Mouse (Mus musculus): Measurements from ENCODE around the gene Zfp1.
A peak's percentile ranks its signal among the peaks of the same experiment; 100 is the strongest.

The Zfp1 gene

DNA sequence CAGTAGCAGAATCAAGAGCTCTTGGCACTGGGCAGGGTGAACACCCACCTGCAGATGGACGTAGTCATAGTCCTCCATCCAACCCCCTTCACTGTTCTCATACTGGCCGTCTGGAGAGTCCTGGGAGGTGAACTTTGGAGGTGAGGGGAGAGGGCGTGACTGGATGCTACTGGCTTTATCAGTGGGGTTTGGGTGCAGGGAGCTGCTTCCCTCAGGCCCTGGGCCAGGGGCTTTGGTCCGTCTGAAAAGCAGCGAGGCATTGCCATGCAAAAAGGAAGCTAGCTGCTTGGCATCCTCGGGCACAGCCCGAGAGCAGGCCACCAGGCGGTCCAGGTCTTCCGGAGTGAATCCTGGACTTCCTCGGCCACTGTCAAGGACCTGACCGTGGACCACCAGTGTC lies 70.1 kb downstream of the Zfp1 start:
- no peak for DNase-seq (ENCODE audit: low read depth, low spot score)

DNA sequence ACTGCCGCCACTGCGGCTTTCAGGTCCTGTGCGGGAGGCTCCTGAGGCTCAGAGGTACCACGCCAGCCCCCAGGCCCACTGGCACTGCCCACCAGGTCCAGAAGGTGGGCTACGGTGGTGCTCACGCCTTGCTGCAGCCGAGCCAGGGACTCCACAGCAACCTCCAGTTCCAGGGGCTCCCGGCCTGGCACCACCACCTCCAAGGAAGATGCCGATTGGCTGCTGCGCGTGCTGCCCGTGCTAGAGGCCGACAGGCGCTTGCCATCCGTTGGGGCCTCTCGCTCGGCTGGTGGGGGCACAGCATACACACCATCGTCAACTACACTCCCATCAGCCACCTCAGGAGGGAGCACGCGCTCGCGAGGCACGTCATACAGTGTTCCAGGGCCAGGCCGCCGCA lies 70.6 kb downstream of the Zfp1 start:
- no peak for DNase-seq (ENCODE audit: low read depth, low spot score)

DNA sequence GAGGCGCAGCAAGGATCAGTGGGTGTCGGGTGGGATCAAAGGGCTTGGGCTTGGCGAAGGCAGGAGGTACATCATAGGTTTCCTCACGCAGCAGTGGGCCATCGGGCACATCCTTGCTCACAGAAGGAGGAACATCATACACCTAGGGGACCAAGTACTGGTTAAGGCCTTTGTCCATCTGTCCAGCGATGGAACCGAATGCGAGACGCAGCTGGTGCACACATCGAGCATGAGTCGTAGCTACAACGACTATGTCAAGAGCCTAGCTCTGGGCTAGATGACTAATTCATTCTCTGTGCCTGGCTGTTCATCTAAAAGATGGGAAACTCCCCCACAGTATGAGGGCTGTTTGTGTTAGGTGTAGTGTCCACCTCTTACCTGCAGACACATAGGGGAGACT lies 71.1 kb downstream of the Zfp1 start:
- DNase-seq (ENCODE audit: low read depth, low spot score), result no peak

DNA sequence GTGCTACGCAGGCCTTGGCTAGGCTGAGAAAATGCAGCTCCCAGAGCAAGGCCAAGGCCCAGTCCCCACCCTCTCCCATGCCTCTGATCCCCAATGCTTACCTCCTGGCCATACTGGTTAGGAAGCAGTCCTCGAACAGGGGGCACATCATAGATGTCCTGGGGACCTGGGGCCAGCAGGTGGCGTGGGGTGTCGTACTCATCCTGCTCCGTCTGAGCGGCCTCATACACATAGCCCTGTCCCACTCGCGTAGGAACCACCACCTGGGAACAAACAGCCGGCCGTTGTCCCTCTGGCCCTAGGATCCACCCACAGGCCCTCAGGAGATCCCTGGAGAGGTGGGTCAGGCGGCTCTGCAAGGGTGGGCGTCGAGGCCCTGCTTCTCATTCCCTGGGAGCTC lies 72.3 kb downstream of the Zfp1 start:
- DNase-seq (ENCODE audit: low read depth, low spot score), result no peak

DNA sequence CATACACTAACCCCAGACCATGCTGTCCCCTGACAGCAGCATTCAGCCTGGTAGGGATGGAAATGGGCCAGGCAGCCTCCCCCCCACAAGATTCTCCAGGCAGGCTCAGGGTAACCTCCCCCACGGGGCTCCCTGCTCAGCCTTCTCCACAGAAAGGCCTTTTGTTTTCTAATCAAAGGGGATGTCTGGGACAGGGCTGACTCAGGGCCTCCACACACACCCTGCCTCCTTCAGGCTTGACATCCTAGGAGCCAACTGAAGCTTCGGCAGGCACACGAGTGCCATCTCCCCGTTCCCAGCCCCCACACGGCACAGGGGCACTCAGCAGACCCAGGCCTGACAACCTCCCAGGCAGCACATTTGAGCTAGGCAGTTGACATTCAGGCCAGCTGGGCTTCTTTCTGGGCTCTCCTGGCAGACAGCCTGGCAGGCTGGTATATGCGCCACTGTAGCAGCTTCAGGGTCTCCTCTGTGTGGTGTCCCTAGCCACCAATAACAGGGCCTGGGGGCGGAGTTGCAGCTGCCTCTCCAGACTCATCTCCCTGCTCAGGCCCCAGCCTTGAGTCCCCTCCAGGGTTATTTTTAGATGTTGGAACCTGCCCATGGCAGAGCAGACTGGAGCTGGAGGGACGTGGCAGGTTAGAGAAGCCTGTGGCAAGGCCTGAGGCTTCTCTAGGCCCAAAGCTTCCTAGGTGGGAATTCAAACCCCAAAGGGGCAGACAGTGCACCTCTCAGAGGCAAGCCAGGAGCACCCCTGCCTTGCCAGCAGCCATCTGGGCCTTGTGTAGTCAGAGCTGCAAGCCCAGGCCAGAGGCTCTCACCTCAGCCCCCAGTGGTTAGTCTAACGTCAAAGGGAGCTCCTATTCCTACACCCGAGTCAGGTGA lies 73.6 kb downstream of the Zfp1 start:
- peak; percentile 91 for DNase-seq (ENCODE audit: low read depth, low spot score)

DNA sequence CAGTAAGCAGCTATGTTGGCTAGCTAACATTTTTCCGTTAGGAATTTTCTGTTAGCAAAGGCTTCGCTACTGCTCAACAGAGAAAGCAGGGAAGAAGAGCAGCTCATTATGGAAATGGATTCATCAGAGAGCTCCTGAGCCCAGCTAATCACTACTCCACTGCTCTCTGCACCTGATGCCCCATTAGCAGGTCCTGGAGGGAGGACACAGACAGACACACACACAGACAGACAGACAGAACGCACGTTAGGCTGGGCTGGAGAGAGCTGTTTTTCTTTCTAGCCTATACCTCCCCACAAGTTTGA lies 74.2 kb downstream of the Zfp1 start:
- no peak for DNase-seq (ENCODE audit: low read depth, low spot score)

DNA sequence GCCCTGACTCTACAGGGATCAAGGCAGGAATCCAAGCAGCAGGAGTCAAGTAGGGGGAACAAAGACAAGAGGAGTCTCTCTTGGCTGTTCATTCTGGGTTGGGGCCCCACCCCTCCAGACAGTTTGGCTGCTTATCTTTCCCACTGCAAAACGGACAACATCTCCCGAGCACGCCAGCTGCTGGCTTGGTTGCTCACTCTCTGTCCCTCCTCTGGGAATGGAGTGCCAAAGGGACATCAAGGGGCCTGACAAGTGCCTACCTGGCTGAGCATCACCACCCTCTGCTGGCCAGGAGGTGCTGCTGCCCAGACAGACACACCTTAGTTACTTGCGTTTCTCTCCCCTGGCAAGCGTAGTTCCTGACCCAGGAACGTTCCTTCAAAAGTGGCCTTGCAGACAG lies 74.7 kb downstream of the Zfp1 start:
- no peak for DNase-seq (ENCODE audit: low read depth, low spot score)

DNA sequence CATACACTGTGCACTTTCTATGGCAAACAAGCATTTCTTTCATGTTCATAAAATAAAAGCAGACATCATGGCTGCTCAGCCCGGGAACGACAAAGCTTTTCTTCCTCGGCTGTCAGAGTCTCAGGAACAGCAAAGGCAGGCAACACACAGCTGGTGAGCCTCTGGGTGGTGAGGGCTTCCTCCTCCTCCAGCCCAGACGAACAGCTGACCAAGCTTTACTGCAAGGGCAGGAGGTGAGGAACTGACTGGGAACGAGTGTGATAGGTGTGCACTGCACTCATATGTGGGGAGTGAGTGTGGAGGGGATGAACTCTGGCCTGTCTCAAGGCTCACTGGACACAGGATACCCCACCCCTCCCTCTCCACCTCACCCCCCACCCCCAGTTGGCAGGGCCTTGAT lies 75.7 kb downstream of the Zfp1 start:
- DNase-seq (ENCODE audit: low read depth, low spot score), result no peak

DNA sequence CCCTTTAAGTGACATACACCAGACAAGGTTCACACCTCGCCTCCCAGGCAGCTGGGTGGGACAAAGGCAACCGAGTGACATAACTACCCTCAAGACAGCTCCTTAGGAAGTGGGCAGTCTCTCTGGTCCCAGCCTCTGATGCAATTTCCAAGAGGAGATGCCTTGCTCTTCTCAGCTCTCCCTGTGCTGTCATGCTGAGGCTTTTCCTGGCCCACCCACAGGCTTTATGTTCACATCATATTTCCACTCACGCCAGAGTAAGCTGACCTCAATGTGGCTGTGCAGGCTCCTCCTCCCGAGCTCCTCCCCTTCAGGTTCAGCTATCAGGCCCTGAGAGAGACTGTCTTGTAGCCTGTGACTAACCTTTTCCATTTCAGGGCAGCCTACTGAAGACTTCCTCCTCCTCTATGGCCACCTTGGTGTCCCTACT lies 76.9 kb downstream of the Zfp1 start:
- DNase-seq (ENCODE audit: low read depth, low spot score), result no peak
